Mouse (Mus musculus) stomach, postnatal 0 days (tissue): ENCODE results near the gene 6430531B16Rik. TPM values are rescaled to one million over a fixed set of nuclear protein-coding genes. Genes with fewer than 3 reads are reported as not detected.

Experiments
- ATAC-seq: fragments of 200-750 bp; cut with Nextera tagmentation; 2 replicates; pipeline ENCODE4 v1.8.0; 2017; ENCODE audit not compliant: low FRiP score, low TSS enrichment
- DNase-seq: peaks from one replicate; pipeline ENCODE4 v3.0.0-alpha.2; 2016; ENCODE audit warnings: low spot score
- H3K27ac ChIP-seq: fragments of 300-500 bp; sonication (generic); replicated peaks from 2 replicates; pipeline ENCODE4 v1.5.1; 2014; ENCODE audit warnings: mild to moderate bottlenecking, control low read depth
- H3K27me3 ChIP-seq: fragments of 300-500 bp; sonication (generic); 2 replicates; pipeline ENCODE4 v1.6.1; 2014; ENCODE audit warnings: low read length; ENCODE audit not compliant: control insufficient read depth, insufficient read depth
- H3K36me3 ChIP-seq: fragments of 300-500 bp; sonication (generic); 2 replicates; pipeline ENCODE4 v1.6.1; 2014; ENCODE audit warnings: low read length, mixed read lengths; ENCODE audit not compliant: control insufficient read depth, insufficient read depth
- H3K4me1 ChIP-seq: fragments of 300-500 bp; sonication (generic); replicated peaks from 2 replicates; pipeline ENCODE4 v1.6.1; 2014; ENCODE audit warnings: antibody characterized with exemption; ENCODE audit not compliant: control insufficient read depth, insufficient read depth
- H3K4me2 ChIP-seq: fragments of 300-500 bp; sonication (generic); replicated peaks from 2 replicates; pipeline ENCODE4 v1.6.1; 2014; ENCODE audit warnings: low read depth, mild to moderate bottlenecking, control low read depth, moderate library complexity
- H3K4me3 ChIP-seq: fragments of 300-500 bp; sonication (generic); 2 replicates; pipeline ENCODE4 v1.5.1; 2014; ENCODE audit warnings: low read depth, low read length, control low read depth
- H3K9ac ChIP-seq: fragments of 300-500 bp; sonication (generic); 2 replicates; pipeline ENCODE4 v1.6.1; 2014; ENCODE audit warnings: mild to moderate bottlenecking, low read length, control low read depth, mixed read lengths
- H3K9me3 ChIP-seq: fragments of 300-500 bp; sonication (generic); 2 replicates; pipeline ENCODE4 v1.6.1; 2016; ENCODE audit warnings: low read length; ENCODE audit not compliant: control insufficient read depth
- CTCF ChIP-seq: IDR thresholded peaks from 2 replicates; pipeline ENCODE4 v1.5.1; 2016; ENCODE audit warnings: antibody characterized with exemption, low read depth, mild to moderate bottlenecking, moderate library complexity
- EP300 ChIP-seq: optimal IDR thresholded peaks from 2 replicates; pipeline ENCODE3; 2016; ENCODE audit warnings: antibody characterized with exemption
- whole genome bisulfite sequencing: fragments of 180-500 bp; shearing (Covaris S2); extraction: QIAGEN DNeasy Blood & Tissue Kit; methylation state at CpG from one replicate; pipeline ENCODE4 v1.1.7; 2014; 5-methylcytosine and 5-hydroxymethylcytosine counted together
- polyA plus RNA-seq: library from polyadenylated mRNA; unstranded; fragments of >200 nt; fragmentation: Nextera tagmentation; extraction: Ambion mirVana; gene quantifications from 2 replicates; pipeline ENCODE4 v1.2.1, GENCODE M21; 2015

The 6430531B16Rik gene
- polyA plus RNA-seq, 1 experiment from 2014 or later: 0.11 TPM

GRCm38 (mm10) chr7:139969348-139970130 is 9.0 kb downstream of the 6430531B16Rik start:
- DNase-seq (peak; percentile 75), ATAC-seq (0 out of 2 replicates have a peak, but pooled peaks have one; percentile 11)
- 41% methylated on average over 10 of the region's 10 CpGs for WGBS
- TF ChIP-seq CTCF (peak; percentile 87), EP300 (no peak)
- Histone ChIP-seq H3K4me1 (no peaks in the 10 kb centered on the region), H3K36me3 (no peaks in the 10 kb centered on the region), H3K9me3 (no peaks in the 10 kb centered on the region), H3K4me3 (no peak overlapping the region), H3K9ac (no peak overlapping the region), H3K27me3 (no peaks in the 10 kb centered on the region), H3K4me2 (no peak overlapping the region), H3K27ac (0 out of 2 replicates have a peak overlapping the region, but pooled peaks have one; percentile 14)

- Histone ChIP-seq H3K9me3 (no peaks in the 10 kb centered on the region), H3K9ac (no peak overlapping the region), H3K4me3 (no peak overlapping the region), H3K4me1 (no peaks in the 10 kb centered on the region), H3K36me3 (no peaks in the 10 kb centered on the region), H3K4me2 (no peak overlapping the region), H3K27ac (no peak overlapping the region), H3K27me3 (no peaks in the 10 kb centered on the region)
- no peak for ATAC-seq
- WGBS: 57% methylated on average over 5 of the region's 5 CpGs
- DNase-seq: no peak
- TF ChIP-seq EP300 (no peak), CTCF (no peak)
Observed at GRCm38 (mm10) chr7:139968428-139968827, 10.1 kb downstream of the 6430531B16Rik start.

- Histone ChIP-seq H3K36me3 (no peaks in the 10 kb centered on the region), H3K9ac (no peak overlapping the region), H3K9me3 (no peaks in the 10 kb centered on the region), H3K27ac (no peak overlapping the region), H3K27me3 (no peaks in the 10 kb centered on the region), H3K4me1 (no peaks in the 10 kb centered on the region), H3K4me3 (no peak overlapping the region), H3K4me2 (no peak overlapping the region)
- TF ChIP-seq CTCF (no peak), EP300 (no peak)
- WGBS: 35% methylated on average over 4 of the region's 4 CpGs
- ATAC-seq (no peak), DNase-seq (no peak)
Observed at GRCm38 (mm10) chr7:139967175-139967574, 11.4 kb downstream of the 6430531B16Rik start.

- ATAC-seq: no peak
- 39% methylated on average over 4 of the region's 4 CpGs for WGBS
Observed at GRCm38 (mm10) chr7:139963814-139964213, 14.7 kb downstream of the 6430531B16Rik start.

DNA sequence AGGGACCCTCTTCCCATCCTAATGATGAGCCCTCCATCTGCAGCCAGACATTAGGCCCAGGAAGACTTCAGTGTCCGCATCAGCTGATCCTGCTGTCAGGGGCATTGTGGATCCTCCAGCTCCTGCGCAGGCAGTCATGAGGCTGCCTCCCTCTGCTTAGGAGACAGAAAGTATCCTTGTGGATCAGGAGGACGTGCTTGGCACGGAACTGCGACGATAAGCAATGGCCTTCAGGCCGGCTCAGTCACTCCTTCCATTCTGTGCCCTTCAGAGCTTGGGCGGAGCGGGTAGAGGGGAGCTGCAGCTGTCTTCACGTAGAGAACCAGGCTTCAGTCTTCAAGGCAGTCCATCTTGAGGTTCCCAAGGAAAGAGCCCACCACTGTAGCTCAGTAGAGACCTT is 17.4 kb downstream of the 6430531B16Rik start:
- WGBS: 82% methylated on average over 10 of the region's 10 CpGs
- TF ChIP-seq CTCF: no peak
- TF ChIP-seq EP300: no peak
- Histone ChIP-seq H3K27me3 (no peaks in the 10 kb centered on the region), H3K9ac (no peak overlapping the region), H3K9me3 (no peaks in the 10 kb centered on the region), H3K4me2 (no peak overlapping the region), H3K36me3 (no peaks in the 10 kb centered on the region), H3K4me3 (no peak overlapping the region), H3K27ac (no peak overlapping the region), H3K4me1 (no peaks in the 10 kb centered on the region)
- DNase-seq (no peak), ATAC-seq (no peak)

More at GRCm38 (mm10) chr7:139963814-139964213, 14.7 kb downstream of the 6430531B16Rik start:
- DNase-seq: no peak
- no peaks in the 10 kb centered on the region for H3K4me1 ChIP-seq
- no peaks in the 10 kb centered on the region for H3K27me3 ChIP-seq
- no peaks in the 10 kb centered on the region for H3K9me3 ChIP-seq
- TF ChIP-seq CTCF (no peak), EP300 (no peak)
- no peak overlapping the region for H3K27ac ChIP-seq
- H3K4me2 ChIP-seq: no peak overlapping the region
- no peaks in the 10 kb centered on the region for H3K36me3 ChIP-seq
- no peak overlapping the region for H3K4me3 ChIP-seq
- H3K9ac ChIP-seq: no peak overlapping the region

DNA sequence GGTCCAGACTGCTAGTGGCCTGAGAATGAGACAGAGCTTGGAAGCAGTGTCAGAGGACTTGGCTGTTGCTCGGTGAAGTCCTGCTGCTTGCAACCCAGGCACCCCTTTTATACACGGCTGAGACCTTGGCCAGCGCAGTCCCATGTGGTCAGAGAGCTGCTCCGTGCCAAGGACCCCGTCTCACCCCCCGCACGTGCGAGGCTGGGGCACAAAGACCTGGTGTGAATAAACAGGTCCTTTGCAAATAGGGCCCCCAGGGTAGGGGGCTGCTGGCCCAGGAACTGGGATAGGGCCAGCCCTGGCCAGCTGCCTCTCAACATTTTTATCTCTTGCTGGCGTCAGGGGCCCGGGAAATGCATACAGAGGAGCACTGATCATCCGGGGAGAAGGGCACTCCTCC is 20.6 kb downstream of the 6430531B16Rik start:
- H3K4me1 ChIP-seq: no peaks in the 10 kb centered on the region
- 12% methylated on average over 11 of the region's 11 CpGs for WGBS
- no peak overlapping the region for H3K4me2 ChIP-seq
- ATAC-seq: no peak
- no peak overlapping the region for H3K27ac ChIP-seq
- TF ChIP-seq CTCF (no peak), EP300 (no peak)
- no peaks in the 10 kb centered on the region for H3K27me3 ChIP-seq
- no peak for DNase-seq
- H3K4me3 ChIP-seq: no peak overlapping the region
- 0 out of 2 replicates have a peak overlapping the region, but pooled peaks have one; percentile 4 for H3K9ac ChIP-seq
- H3K9me3 ChIP-seq: no peaks in the 10 kb centered on the region
- no peaks in the 10 kb centered on the region for H3K36me3 ChIP-seq
